Mouse (Mus musculus): ENCODE measurements at regions not wholly inside any gene's neighbourhood (a gene's known extent, or its start where the extent isn't known, plus 50 kb on each side); places are given as distances from the start of the nearest gene placed in this dataset.

DNA sequence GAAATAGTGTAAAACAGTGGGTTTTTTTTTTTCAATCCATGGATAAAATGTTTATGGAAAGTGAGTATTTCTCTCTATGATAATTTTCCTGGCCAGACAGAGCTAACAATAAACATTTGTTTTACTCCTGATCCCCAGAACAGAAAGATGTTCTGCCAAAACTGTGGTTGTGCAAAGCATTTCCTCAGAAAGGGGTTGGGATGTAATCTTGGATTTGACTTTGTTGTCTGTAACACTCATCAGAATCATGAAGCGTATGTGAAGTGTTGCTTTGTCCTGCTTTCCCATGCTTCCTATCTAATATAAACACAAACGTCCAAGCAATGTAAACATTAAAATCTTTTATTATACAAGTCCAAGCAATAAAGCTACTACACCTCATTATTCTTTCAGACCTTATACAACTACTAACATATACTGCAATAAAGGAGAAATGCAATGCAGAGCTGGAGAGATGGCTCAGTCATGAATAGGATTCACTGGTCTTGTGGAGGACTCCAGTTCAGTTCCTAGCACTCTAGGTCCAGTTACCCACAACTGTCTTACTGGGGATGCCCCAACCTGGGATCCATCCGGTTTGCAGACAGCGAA lies 766.5 kb upstream of the Frg1 start:
- no peak for DNase-seq
- Histone ChIP-seq H3K79me2 (replicated peaks; ENCODE audit: control insufficient read depth, insufficient read depth, low read length) (no peaks in the 10 kb centered on the region), H3K27ac (no peak overlapping the region), H3K27me3 (ENCODE audit: control insufficient read depth, insufficient read depth, low read length) (no peaks in the 10 kb centered on the region), H3K36me3 (ENCODE audit: control insufficient read depth, insufficient read depth, low read length) (no peaks in the 10 kb centered on the region), H3K9ac (ENCODE audit: low read depth, low read length) (no peak overlapping the region), H3K4me1 (ENCODE audit: control insufficient read depth, insufficient read depth, low read length) (no peaks in the 10 kb centered on the region), H3K4me3 (no peak overlapping the region)
- intact Hi-C loops (cut with DNase I), result no loop called here
- 61% methylated on average over 4 of the region's 4 CpGs for WGBS
- no peak for TF ChIP-seq POLR2A (IDR thresholded peaks at IDR 0.05; ENCODE audit: insufficient read depth, low read depth, low read length)
- TF ChIP-seq CTCF (IDR thresholded peaks at IDR 0.05), result no peak
- no peak for TF ChIP-seq EP300 (IDR thresholded peaks at IDR 0.05; ENCODE audit: insufficient read depth, low read depth, low read length)

DNA sequence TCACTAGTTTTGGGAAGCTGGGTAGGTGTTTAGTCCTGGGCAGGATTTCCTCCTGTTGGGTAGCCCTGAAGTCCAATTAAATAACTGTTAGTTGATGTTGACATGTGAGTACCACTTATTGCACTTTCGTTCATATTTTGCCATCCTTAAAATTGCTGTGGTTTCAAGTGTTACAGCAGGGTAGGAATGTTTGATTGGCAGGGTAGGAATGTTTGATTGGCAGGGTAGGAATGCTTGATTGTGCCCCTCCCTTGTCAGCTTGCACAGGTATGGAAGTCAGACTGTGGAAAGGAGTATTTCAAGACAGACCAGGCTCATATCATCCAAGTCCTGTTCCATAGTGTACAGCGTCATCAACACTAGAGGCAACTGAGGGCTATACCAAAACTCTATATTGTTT lies 745.6 kb upstream of the Frg1 start:
- H3K79me2 ChIP-seq (replicated peaks; ENCODE audit: control insufficient read depth, insufficient read depth, low read length), result no peaks in the 10 kb centered on the region
- no peak overlapping the region for H3K9ac ChIP-seq (ENCODE audit: low read depth, low read length)
- H3K4me3 ChIP-seq, result no peak overlapping the region
- H3K27me3 ChIP-seq (ENCODE audit: control insufficient read depth, insufficient read depth, low read length), result no peaks in the 10 kb centered on the region
- intact Hi-C loops (cut with DNase I), result no loop called here
- no peaks in the 10 kb centered on the region for H3K4me1 ChIP-seq (ENCODE audit: control insufficient read depth, insufficient read depth, low read length)
- no peak overlapping the region for H3K27ac ChIP-seq
- H3K36me3 ChIP-seq (ENCODE audit: control insufficient read depth, insufficient read depth, low read length), result no peaks in the 10 kb centered on the region
- TF ChIP-seq EP300 (IDR thresholded peaks at IDR 0.05; ENCODE audit: insufficient read depth, low read depth, low read length) (no peak), POLR2A (IDR thresholded peaks at IDR 0.05; ENCODE audit: insufficient read depth, low read depth, low read length) (no peak), CTCF (IDR thresholded peaks at IDR 0.05) (no peak)
- DNase-seq, result no peak
- WGBS, result 74% methylated on average over 2 of the region's 2 CpGs

DNA sequence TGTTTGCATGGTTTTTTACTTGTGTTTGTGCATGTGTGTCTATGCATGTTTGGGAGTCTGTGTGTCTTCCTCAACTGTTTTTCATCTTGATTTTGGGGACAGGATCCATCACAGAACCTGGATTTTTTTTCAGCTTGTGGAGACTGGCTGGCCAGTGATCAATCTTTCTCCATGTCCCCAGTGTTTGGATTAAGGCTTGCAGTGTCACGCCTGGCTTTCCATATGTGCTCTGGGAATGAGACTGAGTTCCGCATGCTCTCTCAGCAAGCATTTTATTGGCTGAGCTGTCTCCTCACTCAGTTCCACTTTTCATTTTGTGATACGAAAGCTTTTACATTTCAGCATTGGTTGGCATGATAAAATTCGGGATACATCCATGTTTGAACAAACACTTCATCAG lies 740.1 kb upstream of the Frg1 start:
- DNase-seq, result no peak
- intact Hi-C loops (cut with DNase I), result no loop called here
- Histone ChIP-seq H3K27ac (no peak overlapping the region), H3K9ac (ENCODE audit: low read depth, low read length) (no peak overlapping the region), H3K4me1 (ENCODE audit: control insufficient read depth, insufficient read depth, low read length) (no peaks in the 10 kb centered on the region), H3K79me2 (replicated peaks; ENCODE audit: control insufficient read depth, insufficient read depth, low read length) (no peaks in the 10 kb centered on the region), H3K36me3 (ENCODE audit: control insufficient read depth, insufficient read depth, low read length) (no peaks in the 10 kb centered on the region), H3K27me3 (ENCODE audit: control insufficient read depth, insufficient read depth, low read length) (no peaks in the 10 kb centered on the region), H3K4me3 (no peak overlapping the region)
- WGBS, result 74% methylated on average over 4 of the region's 4 CpGs
- TF ChIP-seq POLR2A (IDR thresholded peaks at IDR 0.05; ENCODE audit: insufficient read depth, low read depth, low read length), result no peak
- no peak for TF ChIP-seq EP300 (IDR thresholded peaks at IDR 0.05; ENCODE audit: insufficient read depth, low read depth, low read length)
- TF ChIP-seq CTCF (IDR thresholded peaks at IDR 0.05), result no peak

DNA sequence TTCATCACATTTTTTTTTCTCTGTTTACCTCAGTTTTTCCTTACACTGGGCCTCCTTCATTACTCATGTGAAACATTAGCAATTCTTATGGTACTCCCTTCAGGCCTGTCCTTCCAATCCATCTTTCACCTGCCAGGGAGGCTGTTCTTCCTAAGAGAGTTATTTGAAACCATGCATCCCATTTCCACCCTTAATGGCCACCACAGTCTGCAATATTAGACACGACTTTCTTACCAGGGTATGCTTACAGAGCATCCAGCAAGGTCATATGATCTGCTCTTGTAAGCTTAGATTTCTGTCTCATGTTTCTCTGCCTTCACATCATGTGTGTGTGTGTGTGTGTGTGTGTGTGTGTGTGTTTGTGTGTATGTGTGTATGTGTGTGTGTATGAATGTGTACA lies 739.7 kb upstream of the Frg1 start:
- Histone ChIP-seq H3K4me3 (no peak overlapping the region), H3K27me3 (ENCODE audit: control insufficient read depth, insufficient read depth, low read length) (no peaks in the 10 kb centered on the region), H3K79me2 (replicated peaks; ENCODE audit: control insufficient read depth, insufficient read depth, low read length) (no peaks in the 10 kb centered on the region), H3K36me3 (ENCODE audit: control insufficient read depth, insufficient read depth, low read length) (no peaks in the 10 kb centered on the region), H3K9ac (ENCODE audit: low read depth, low read length) (no peak overlapping the region), H3K4me1 (ENCODE audit: control insufficient read depth, insufficient read depth, low read length) (no peaks in the 10 kb centered on the region), H3K27ac (no peak overlapping the region)
- intact Hi-C loops (cut with DNase I), result no loop called here
- 58% methylated on average over 1 of the region's 1 CpGs for WGBS
- no peak for DNase-seq
- TF ChIP-seq EP300 (IDR thresholded peaks at IDR 0.05; ENCODE audit: insufficient read depth, low read depth, low read length) (no peak), CTCF (IDR thresholded peaks at IDR 0.05) (no peak), POLR2A (IDR thresholded peaks at IDR 0.05; ENCODE audit: insufficient read depth, low read depth, low read length) (no peak)

DNA sequence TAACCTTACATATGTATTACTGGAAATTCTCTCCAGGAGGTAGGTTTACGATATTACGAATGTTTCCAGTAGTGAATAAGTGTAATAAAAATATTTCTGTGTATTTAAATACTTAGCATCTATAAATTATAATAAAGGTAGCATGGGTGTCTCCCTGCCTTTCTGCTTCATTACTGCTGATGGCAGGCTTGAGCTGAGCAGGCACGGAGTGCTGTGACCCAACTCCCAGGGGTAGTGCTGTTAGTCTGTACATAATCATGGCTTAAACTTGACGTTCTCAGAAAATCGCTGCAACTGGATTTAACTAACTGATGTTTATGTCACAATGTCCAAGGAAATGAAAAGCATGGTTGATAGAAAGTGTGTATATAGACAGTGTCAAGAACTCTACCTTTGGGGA lies 727.8 kb upstream of the Frg1 start:
- no peak overlapping the region for H3K4me3 ChIP-seq

DNA sequence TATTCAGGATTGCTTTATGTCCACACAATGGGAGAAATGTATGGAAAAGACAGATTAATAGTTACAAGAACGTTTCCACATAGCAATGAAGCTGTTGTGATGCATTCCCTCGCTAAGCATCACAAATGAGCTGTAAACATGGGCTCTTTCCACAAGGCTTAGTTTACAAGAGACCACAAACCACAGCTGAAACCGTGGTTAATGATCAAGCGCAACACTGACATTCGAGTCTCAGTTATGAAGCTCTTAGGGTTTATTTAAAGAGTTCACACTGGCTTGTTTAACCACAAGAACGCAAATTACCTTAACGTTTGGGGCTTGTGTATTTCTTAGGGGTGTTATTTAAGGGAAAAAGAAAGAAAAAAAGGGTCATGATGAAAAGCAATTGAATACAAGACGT lies 727.3 kb upstream of the Frg1 start:
- no peaks in the 10 kb centered on the region for H3K79me2 ChIP-seq (replicated peaks; ENCODE audit: control insufficient read depth, insufficient read depth, low read length)

More for the DNA sequence above, 727.8 kb upstream of the Frg1 start:
- intact Hi-C loops (cut with DNase I), result no loop called here
- no peaks in the 10 kb centered on the region for H3K4me1 ChIP-seq (ENCODE audit: control insufficient read depth, insufficient read depth, low read length)
- no peaks in the 10 kb centered on the region for H3K79me2 ChIP-seq (replicated peaks; ENCODE audit: control insufficient read depth, insufficient read depth, low read length)
- no peaks in the 10 kb centered on the region for H3K27me3 ChIP-seq (ENCODE audit: control insufficient read depth, insufficient read depth, low read length)
- no peak for TF ChIP-seq CTCF (IDR thresholded peaks at IDR 0.05)
- no peak for TF ChIP-seq EP300 (IDR thresholded peaks at IDR 0.05; ENCODE audit: insufficient read depth, low read depth, low read length)
- TF ChIP-seq POLR2A (IDR thresholded peaks at IDR 0.05; ENCODE audit: insufficient read depth, low read depth, low read length), result no peak
- H3K9ac ChIP-seq (ENCODE audit: low read depth, low read length), result no peak overlapping the region
- H3K27ac ChIP-seq, result no peak overlapping the region
- no peak for DNase-seq
- H3K36me3 ChIP-seq (ENCODE audit: control insufficient read depth, insufficient read depth, low read length), result no peaks in the 10 kb centered on the region
- 75% methylated on average over 5 of the region's 5 CpGs for WGBS

More for the DNA sequence above, 727.3 kb upstream of the Frg1 start:
- Histone ChIP-seq H3K36me3 (ENCODE audit: control insufficient read depth, insufficient read depth, low read length) (no peaks in the 10 kb centered on the region), H3K4me1 (ENCODE audit: control insufficient read depth, insufficient read depth, low read length) (no peaks in the 10 kb centered on the region), H3K27ac (no peak overlapping the region), H3K9ac (ENCODE audit: low read depth, low read length) (no peak overlapping the region), H3K4me3 (no peak overlapping the region), H3K27me3 (ENCODE audit: control insufficient read depth, insufficient read depth, low read length) (no peaks in the 10 kb centered on the region)
- WGBS, result 63% methylated on average over 8 of the region's 8 CpGs
- no peak for TF ChIP-seq CTCF (IDR thresholded peaks at IDR 0.05)
- DNase-seq, result no peak
- intact Hi-C loops (cut with DNase I), result no loop called here
